In genomic region chr11:70731178-70731577, GRCm38 (mm10) we compare ENCODE assay signal across 10 mouse cellular contexts. TPM values are rescaled to one million over a fixed set of nuclear protein-coding genes. Genes with fewer than 3 reads are reported as not detected.
DNase-seq lines count a peak whose midpoint lies in the region; ATAC-seq and TF ChIP-seq lines count a peak whose summit lies in the region.
"Had no signal": no experiment of that assay in that cellular context is flagged by ENCODE, and none has a peak within 500 bp of the region (broad histone marks: within the 10 kb centered on the region; RNA-seq: fewer than 3 reads in every experiment).

No protein-coding gene starts in this region.

- H3K4me2 ChIP-seq in hindbrain, embryonic 13.5 days: no peak overlapping the region
- H3K4me2 ChIP-seq: lung, embryonic 14.5 days had no signal

- no peak overlapping the region for H3K4me3 ChIP-seq in hindbrain, embryonic 13.5 days
- H3K4me3 ChIP-seq in hindbrain, embryonic 10.5 days: no peak overlapping the region
- no peak overlapping the region for H3K4me3 ChIP-seq in small intestine, adult 2 months (ENCODE audit: low read depth, low read length)

- peak overlapping the region; percentile 24; the same call in 1 of the 2 replicates for H3K27ac ChIP-seq in hindbrain, embryonic 13.5 days
- no peak overlapping the region for H3K27ac ChIP-seq in hindbrain, embryonic 10.5 days
- peak overlapping the region; percentile 36 for H3K27ac ChIP-seq in small intestine, adult 2 months (ENCODE audit: insufficient read depth, low read depth, low read length)

- no peaks in the 10 kb centered on the region for H3K4me1 ChIP-seq in hindbrain, embryonic 13.5 days (replicated peaks)
- peaks cover 2% of the 10 kb centered on the region; the same call in 1 of the 2 replicates for H3K4me1 ChIP-seq in hindbrain, embryonic 10.5 days (replicated peaks)
- H3K4me1 ChIP-seq in small intestine, adult 2 months (ENCODE audit: control insufficient read depth, insufficient read depth, insufficient read length, low read length): peaks cover 8% of the 10 kb centered on the region; the same call in 1 of the 2 replicates

- no peak overlapping the region for H3K9ac ChIP-seq in hindbrain, embryonic 13.5 days
- H3K9ac ChIP-seq: lung, embryonic 14.5 days had no signal

- no peaks in the 10 kb centered on the region for H3K9me3 ChIP-seq in hindbrain, embryonic 13.5 days
- no peaks in the 10 kb centered on the region for H3K9me3 ChIP-seq in hindbrain, embryonic 10.5 days

- H3K36me3 ChIP-seq in hindbrain, embryonic 13.5 days: peaks cover 33% of the 10 kb centered on the region
- peaks cover 35% of the 10 kb centered on the region for H3K36me3 ChIP-seq in hindbrain, embryonic 10.5 days
- peaks cover 24% of the 10 kb centered on the region for H3K36me3 ChIP-seq in small intestine, adult 2 months (ENCODE audit: control insufficient read depth, insufficient read depth, low read length)

- TF ChIP-seq CTCF in small intestine, adult 2 months (IDR thresholded peaks at IDR 0.05; ENCODE audit: extremely low read depth, insufficient read length, insufficient replicate concordance, low read depth, low read length): no peak

- 63% methylated on average over 5 of the region's 5 CpGs for WGBS in hindbrain, embryonic 13.5 days
- WGBS in hindbrain, embryonic 10.5 days: 76% methylated on average over 5 of the region's 5 CpGs
- WGBS in small intestine, adult 2 months: 38% methylated on average over 5 of the region's 5 CpGs

- TF ChIP-seq POLR2A in small intestine, adult 2 months (IDR thresholded peaks at IDR 0.05; ENCODE audit: low read depth, low read length): no peak

- ATAC-seq in hindbrain, embryonic 13.5 days (ENCODE audit: low FRiP score): no peak

- no peak for DNase-seq in hindbrain, embryonic 10.5 days (ENCODE audit: low spot score)
- peak; percentile 61 for DNase-seq in right cerebral cortex, adult 18-20 months
- DNase-seq in right cerebral cortex, postnatal 14 days: no peak
- DNase-seq in left cerebral cortex, adult 11 months (ENCODE audit: low spot score): peak; percentile 47
- no peak for DNase-seq in adrenal gland, postnatal 10 days
- no peak for DNase-seq in spleen, adult 18-20 months
- DNase-seq: lung, embryonic 14.5 days had no signal

- H3K27me3 ChIP-seq in hindbrain, embryonic 13.5 days: no peaks in the 10 kb centered on the region
- H3K27me3 ChIP-seq in hindbrain, embryonic 10.5 days (ENCODE audit: insufficient read depth, poor library complexity, severe bottlenecking): no peaks in the 10 kb centered on the region
- H3K27me3 ChIP-seq in small intestine, adult 2 months (ENCODE audit: control insufficient read depth, insufficient read depth, low read length): no peaks in the 10 kb centered on the region
- H3K27me3 ChIP-seq: CH12.LX had no signal

RNA-seq across cellular contexts. Expression of gene Kif1c, which starts 30.8 kb away (rescaled TPM):
- polyA plus RNA-seq in hindbrain, embryonic 13.5 days (2015; fragmentation: Nextera tagmentation; extraction: Ambion mirVana): 1.5 and 1.7 TPM in 2 replicates
- 1.7 and 2.1 TPM in 2 replicates for polyA plus RNA-seq in hindbrain, embryonic 10.5 days (2016; fragmentation: Nextera tagmentation; extraction: Ambion mirVana)
- 33.9 and 87.1 TPM in 2 replicates for polyA plus RNA-seq in small intestine, adult 2 months (2012; rRNA removed)
- 100 to 1,000 TPM; 156 to 176 TPM for total RNA-seq in adrenal gland, postnatal 10 days (2021)

RNA-seq across cellular contexts. Expression of gene Inca1, which starts 31.2 kb away (rescaled TPM):
- polyA plus RNA-seq in hindbrain, embryonic 13.5 days (2015; fragmentation: Nextera tagmentation; extraction: Ambion mirVana): 1.6 TPM in 2 replicates
- 0.90 and 1.1 TPM in 2 replicates for polyA plus RNA-seq in hindbrain, embryonic 10.5 days (2016; fragmentation: Nextera tagmentation; extraction: Ambion mirVana)
- polyA plus RNA-seq in small intestine, adult 2 months (2012; rRNA removed): 0.38 and 0.79 TPM in 2 replicates
- total RNA-seq in adrenal gland, postnatal 10 days (2021): 10 to 100 TPM; 13.8 to 18.9 TPM

RNA-seq across cellular contexts. Expression of gene Zfp3, which starts 32.8 kb away (rescaled TPM):
- 14.2 and 15.0 TPM in 2 replicates for polyA plus RNA-seq in hindbrain, embryonic 13.5 days (2015; fragmentation: Nextera tagmentation; extraction: Ambion mirVana)
- 7.2 and 8.1 TPM in 2 replicates for polyA plus RNA-seq in hindbrain, embryonic 10.5 days (2016; fragmentation: Nextera tagmentation; extraction: Ambion mirVana)
- 0.61 and 0.72 TPM in 2 replicates for polyA plus RNA-seq in small intestine, adult 2 months (2012; rRNA removed)
- total RNA-seq in adrenal gland, postnatal 10 days (2021): 10 to 100 TPM in 1 of 2 experiments, 1 to 10 TPM in 1; 6.7 to 10.3 TPM

RNA-seq across cellular contexts. Expression of gene Camta2, which starts 43.3 kb away (rescaled TPM):
- 15.2 and 15.3 TPM in 2 replicates for polyA plus RNA-seq in hindbrain, embryonic 13.5 days (2015; fragmentation: Nextera tagmentation; extraction: Ambion mirVana)
- 10.8 and 11.8 TPM in 2 replicates for polyA plus RNA-seq in hindbrain, embryonic 10.5 days (2016; fragmentation: Nextera tagmentation; extraction: Ambion mirVana)
- polyA plus RNA-seq in small intestine, adult 2 months (2012; rRNA removed): 27.7 and 66.7 TPM in 2 replicates
- 10 to 100 TPM; 34.3 to 43.8 TPM for total RNA-seq in adrenal gland, postnatal 10 days (2021)

Comparison
In these comparisons a context has a peak if more than half of its experiments do, and no peak if none do; other contexts are left out.
1. DNase-seq: peak in right cerebral cortex, adult 18-20 months (single experiment) and left cerebral cortex, adult 11 months (single experiment); none in hindbrain, embryonic 10.5 days (single experiment), right cerebral cortex, postnatal 14 days (single experiment), adrenal gland, postnatal 10 days (single experiment) and spleen, adult 18-20 months (0 of 2).
2. RNA of gene Kif1c, which starts 30.8 kb away (polyA plus RNA-seq): 33.9 to 87.1 TPM in small intestine, adult 2 months; 1.5 to 1.7 TPM in hindbrain, embryonic 13.5 days and 1.7 to 2.1 TPM in hindbrain, embryonic 10.5 days; every median in the first group is over 10 times any median in the second.